Mouse (Mus musculus): ENCODE data around the gene Hist1h4f. TPM values are rescaled to one million over a fixed set of nuclear protein-coding genes. Genes with fewer than 3 reads are reported as not detected.

The Hist1h4f gene
- total RNA-seq, 2 experiments from 2014 or later, result 24.1 to 27.9 TPM

GRCm38 (mm10) chr13:23510127-23510526 is 41.3 kb downstream of the Hist1h4f start:
- no peak for DNase-seq

GRCm38 (mm10) chr13:23506819-23507515 is 44.5 kb downstream of the Hist1h4f start:
- no peak for DNase-seq

DNA sequence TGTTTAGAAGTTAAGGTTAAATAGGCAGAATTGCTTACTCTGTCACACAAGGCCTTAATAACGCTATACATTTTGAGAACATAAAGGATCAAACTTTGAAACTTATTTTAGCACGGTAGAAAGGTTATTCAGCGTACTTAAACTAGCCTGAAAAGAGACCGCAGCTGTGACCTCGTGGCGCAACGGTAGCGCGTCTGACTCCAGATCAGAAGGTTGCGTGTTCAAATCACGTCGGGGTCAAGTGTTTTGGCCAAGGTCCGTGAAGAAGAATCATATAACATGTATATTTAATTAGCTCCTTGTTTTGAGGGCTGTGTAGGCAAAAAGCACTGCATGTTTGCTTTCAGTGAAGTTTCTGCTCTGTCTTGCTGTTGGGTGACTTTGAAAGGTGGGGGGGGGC is 45.1 kb downstream of the Hist1h4f start:
- peak; percentile 14 to 56 for DNase-seq

GRCm38 (mm10) chr13:23505662-23506345 is 45.6 kb downstream of the Hist1h4f start:
- DNase-seq, result no peak

GRCm38 (mm10) chr13:23503797-23504196 is 47.7 kb downstream of the Hist1h4f start:
- DNase-seq, result peak; percentile 38 to 75

DNA sequence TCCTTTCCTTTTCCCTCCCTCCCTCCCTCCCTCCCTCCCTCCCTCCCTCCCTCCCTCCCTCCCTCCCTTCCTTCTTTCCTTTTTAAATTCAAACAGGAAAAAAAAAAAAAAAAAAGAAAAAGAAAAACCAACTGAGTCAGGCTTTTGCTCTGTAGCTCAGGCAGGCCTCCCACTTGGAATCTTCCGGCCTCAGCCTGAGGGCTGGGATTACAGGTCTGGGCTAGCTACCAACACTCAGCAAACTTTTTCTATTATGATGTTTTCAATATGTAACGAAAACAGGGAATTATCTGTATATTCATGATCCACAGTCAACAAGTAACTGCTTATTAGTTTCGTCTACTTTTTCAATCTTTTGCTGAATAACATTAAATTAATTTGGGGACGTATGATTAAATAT is 48.5 kb downstream of the Hist1h4f start:
- DNase-seq, result no peak

- DNase-seq, result no peak
Observed at GRCm38 (mm10) chr13:23502031-23502567, 49.3 kb downstream of the Hist1h4f start.

DNA sequence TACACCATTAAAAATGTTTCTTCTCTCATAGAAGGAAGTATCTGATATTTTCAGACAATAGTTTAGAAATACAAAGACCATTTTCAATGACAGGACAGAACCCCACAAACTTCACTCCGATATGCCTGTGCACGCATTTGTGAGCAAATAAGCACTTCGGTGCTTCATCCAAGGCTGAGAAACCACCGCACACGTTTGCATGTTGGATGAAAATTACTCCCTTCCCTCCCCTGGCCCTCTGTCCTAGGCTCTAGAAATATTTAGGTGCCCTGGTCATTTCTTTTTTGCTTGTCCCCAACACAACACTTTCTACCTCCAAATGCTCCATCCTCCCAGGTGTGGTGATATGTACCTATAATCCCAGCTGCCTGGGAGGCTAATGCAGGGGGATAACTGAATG is 49.9 kb downstream of the Hist1h4f start:
- DNase-seq, result no peak

Small RNA genes lying within 50 kb of the gene (microRNA-seq; reads per million reads assigned to microRNA genes)
- 0 reads per million in 2 experiments for gene Gm44297
- gene Gm44359, result 0 reads per million in 2 experiments
- gene Gm44394, result 0 reads per million in 2 experiments
- 0 to 0.27 reads per million in 2 experiments for gene n-TStga1

Other genes with a start within 250 kb of the Hist1h4f start
- gene Zfp322a, start 182.4 kb downstream of the Hist1h4f start, total RNA-seq (2021), result 10 to 100 TPM; 16.7 to 17.3 TPM
- gene Abt1, start 127.8 kb downstream of the Hist1h4f start, total RNA-seq (2021), result 1 to 10 TPM; 4.6 to 4.7 TPM
- gene Btn1a1, start 85.7 kb downstream of the Hist1h4f start, total RNA-seq (2021), result not detected
- gene Btn2a2, start 62.8 kb downstream of the Hist1h4f start, total RNA-seq (2021), result not detected
- gene Hist1h4h, start 20.6 kb downstream of the Hist1h4f start, total RNA-seq (2021), result 100 to 1,000 TPM; 225 to 244 TPM
- gene Hist1h2af, start 17.7 kb downstream of the Hist1h4f start, total RNA-seq (2021), result 10 to 100 TPM in 1 of 2 experiments, 1 to 10 TPM in 1; 6.3 to 16.6 TPM
- 1 to 10 TPM; 3.1 TPM for gene Hist1h3g, start 16.2 kb downstream of the Hist1h4f start, total RNA-seq (2021)
- gene Hist1h2bh, start 8.3 kb downstream of the Hist1h4f start, total RNA-seq (2021), result 1 to 10 TPM; 1.1 to 1.5 TPM
- gene Hist1h3f, start 7.6 kb downstream of the Hist1h4f start, total RNA-seq (2021), result 1 to 10 TPM; 4.9 to 6.3 TPM
- 1 to 10 TPM in 1 of 2 experiments, under 1 TPM in 1; 0.94 to 1.0 TPM for gene Hist1h1d, start 1.6 kb upstream of the Hist1h4f start, total RNA-seq (2021)
- gene Hist1h3e, start 10.7 kb upstream of the Hist1h4f start, total RNA-seq (2021), result 10 to 100 TPM; 11.6 to 16.2 TPM
- 1 to 10 TPM; 2.9 to 3.0 TPM for gene Hist1h2ae, start 19.6 kb upstream of the Hist1h4f start, total RNA-seq (2021)
- gene Hist1h2bg, start 19.7 kb upstream of the Hist1h4f start, total RNA-seq (2021), result 10 to 100 TPM; 18.2 to 25.6 TPM
- gene Hist1h2bf, start 22.5 kb upstream of the Hist1h4f start, total RNA-seq (2021), result 10 to 100 TPM; 10.2 to 10.9 TPM
- 1 to 10 TPM; 2.0 to 4.1 TPM for gene Hist1h2ad, start 22.7 kb upstream of the Hist1h4f start, total RNA-seq (2021)
- gene Hist1h3d, start 24.1 kb upstream of the Hist1h4f start, total RNA-seq (2021), result 1 to 10 TPM; 2.4 to 2.5 TPM
- 10 to 100 TPM; 51.2 to 52.9 TPM for gene Hist1h4d, start 29.9 kb upstream of the Hist1h4f start, total RNA-seq (2021)
- gene Hist1h2be, start 69.5 kb upstream of the Hist1h4f start, total RNA-seq (2021), result 10 to 100 TPM in 1 of 2 experiments, 1 to 10 TPM in 1; 8.6 to 10.2 TPM
- 10 to 100 TPM; 19.6 to 19.7 TPM for gene Hist1h1e, start 70.9 kb upstream of the Hist1h4f start, total RNA-seq (2021)
- 1 to 10 TPM; 1.2 to 1.3 TPM for gene Hist1h2ac, start 132.3 kb upstream of the Hist1h4f start, total RNA-seq (2021)
- gene Hist1h2bc, start 132.6 kb upstream of the Hist1h4f start, total RNA-seq (2021), result 10 to 100 TPM; 71.2 to 76.1 TPM
- not detected for gene Hist1h1t, start 144.2 kb upstream of the Hist1h4f start, total RNA-seq (2021)
- 10 to 100 TPM; 42.5 to 46.8 TPM for gene Hist1h4c, start 146.8 kb upstream of the Hist1h4f start, total RNA-seq (2021)
- 10 to 100 TPM; 60.9 to 64.1 TPM for gene Hfe, start 159.2 kb upstream of the Hist1h4f start, total RNA-seq (2021)
- gene Hist1h1c, start 187.2 kb upstream of the Hist1h4f start, total RNA-seq (2021), result 100 to 1,000 TPM; 162 to 175 TPM
- gene Hist1h3c, start 194.0 kb upstream of the Hist1h4f start, total RNA-seq (2021), result 1 to 10 TPM; 2.5 to 3.4 TPM
- gene Hist1h2bb, start 195.1 kb upstream of the Hist1h4f start, total RNA-seq (2021), result 1 to 10 TPM; 7.4 to 8.1 TPM
- 1 to 10 TPM; 5.8 to 6.8 TPM for gene Hist1h2ab, start 199.5 kb upstream of the Hist1h4f start, total RNA-seq (2021)
- 10 to 100 TPM in 1 of 2 experiments, 1 to 10 TPM in 1; 8.3 to 10.5 TPM for gene Hist1h3b, start 200.6 kb upstream of the Hist1h4f start, total RNA-seq (2021)
- 10 to 100 TPM in 1 of 2 experiments, 1 to 10 TPM in 1; 9.6 to 10.9 TPM for gene Hist1h4b, start 205.4 kb upstream of the Hist1h4f start, total RNA-seq (2021)
- 1 to 10 TPM; 5.4 to 6.4 TPM for gene Hist1h4a, start 209.6 kb upstream of the Hist1h4f start, total RNA-seq (2021)
- 10 to 100 TPM in 1 of 2 experiments, 1 to 10 TPM in 1; 7.5 to 10.7 TPM for gene Hist1h3a, start 210.7 kb upstream of the Hist1h4f start, total RNA-seq (2021)
- gene Hist1h1a, start 212.0 kb upstream of the Hist1h4f start, total RNA-seq (2021), result 1 to 10 TPM; 4.3 to 5.4 TPM
- under 1 TPM in 1 of 2 experiments, not detected in 1; 0.21 TPM for gene Trim38, start 218.3 kb upstream of the Hist1h4f start, total RNA-seq (2021)